Mouse (Mus musculus): ENCODE measurements at regions not wholly inside any gene's neighbourhood (a gene's known extent, or its start where the extent isn't known, plus 50 kb on each side); places are given as distances from the start of the nearest gene placed in this dataset.

- TF ChIP-seq CEBPB (IDR thresholded peaks at IDR 0.05; ENCODE audit: low read depth) (no peak), CTCF (IDR thresholded peaks at IDR 0.05; ENCODE audit: control insufficient read depth, insufficient read depth, insufficient read length) (no peak), MYOD1 (IDR thresholded peaks at IDR 0.05; ENCODE audit: control insufficient read depth, insufficient read length, low read depth) (no peak), MAX (IDR thresholded peaks at IDR 0.05) (no peak), MYOG (IDR thresholded peaks at IDR 0.05; ENCODE audit: control insufficient read depth, extremely low read depth, insufficient read length) (no peak)
Observed at GRCm38 (mm10) chr12:77756021-77756420, 438.0 kb upstream of the Gm6657 start.
